In the genomic region with DNA sequence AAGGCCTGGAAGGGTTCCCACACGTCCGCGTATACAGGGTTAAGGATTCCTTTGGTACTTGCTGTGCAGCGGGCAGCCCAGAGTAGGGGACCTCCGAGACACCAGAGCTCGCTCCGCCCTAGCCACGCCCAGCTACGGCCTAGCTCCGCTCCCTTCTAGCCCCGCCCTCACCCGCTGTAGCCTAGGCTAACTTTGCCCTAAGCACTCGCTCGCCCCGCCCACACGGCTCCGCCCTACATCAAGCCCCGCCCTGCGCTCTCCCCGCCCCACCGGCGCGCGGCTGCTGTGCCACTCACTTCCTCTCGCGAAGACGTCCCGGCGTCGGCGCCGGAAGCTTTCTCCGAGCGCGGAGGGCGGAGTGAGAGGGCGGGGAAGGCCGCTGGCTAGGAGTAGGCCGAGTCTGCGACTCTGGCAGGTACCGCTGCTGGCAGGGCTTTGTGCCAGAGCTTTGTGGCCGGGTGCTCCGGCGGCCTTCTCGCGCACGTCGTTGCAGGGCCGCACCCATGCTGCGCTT, we compare ENCODE assay signal across 8 mouse cellular contexts. TPM values are rescaled to one million over a fixed set of nuclear protein-coding genes. Genes with fewer than 3 reads are reported as not detected.
DNase-seq lines count a peak whose midpoint lies in the region; ATAC-seq lines count a peak whose summit lies in the region.

A gene (plus strand): TSS at position 252 of the 514 bp plus-strand sequence.

- DNase-seq in B cell, adult 2 months: peak; percentile 100
- DNase-seq in brain, adult 2 months (ENCODE audit: low read depth, low spot score): peak; percentile 99
- peak; percentile 100 for DNase-seq in heart, embryonic 10.5 days (ENCODE audit: low spot score)
- DNase-seq in liver: peak; percentile 100
- peak; percentile 100 for DNase-seq in spleen, postnatal 4 days (ENCODE audit: low spot score in 2 of 2)

- peak within 1 kb of the TSS; percentile 85 for H3K4me3 ChIP-seq in heart, embryonic 10.5 days
- H3K4me3 ChIP-seq in kidney, embryonic 15.5 days (replicated peaks): peak within 1 kb of the TSS; percentile 80

- peak within 1 kb of the TSS; percentile 95 for H3K27ac ChIP-seq in heart, embryonic 10.5 days
- H3K27ac ChIP-seq in kidney, embryonic 15.5 days: peak within 1 kb of the TSS; percentile 94

- peak; percentile 94 for ATAC-seq in erythroblast, adult 5-6 weeks (replicated peaks; ENCODE audit: low FRiP score, poor library complexity, severe bottlenecking)
- peak; percentile 100 for ATAC-seq in kidney, embryonic 15.5 days (replicated peaks; ENCODE audit: low FRiP score)
- peak; percentile 99 for ATAC-seq in monocyte, adult 5-6 weeks (replicated peaks; ENCODE audit: insufficient number of reproducible peaks, low FRiP score, low TSS enrichment, poor library complexity, severe bottlenecking)

- H3K4me1 ChIP-seq in heart, embryonic 10.5 days: peaks cover 10% of the 10 kb centered on the region
- H3K4me1 ChIP-seq in kidney, embryonic 15.5 days: peaks cover 19% of the 10 kb centered on the region

- H3K27me3 ChIP-seq in heart, embryonic 10.5 days (ENCODE audit: insufficient read depth, poor library complexity, severe bottlenecking): no peaks in the 10 kb centered on the region
- H3K27me3 ChIP-seq in kidney, embryonic 15.5 days: no peaks in the 10 kb centered on the region

- H3K9ac ChIP-seq in kidney, embryonic 15.5 days: peak within 1 kb of the TSS; percentile 95

- no peaks in the 10 kb centered on the region for H3K9me3 ChIP-seq in heart, embryonic 10.5 days
- no peaks in the 10 kb centered on the region for H3K9me3 ChIP-seq in kidney, embryonic 15.5 days (replicated peaks)

- peaks cover 28% of the 10 kb centered on the region; the same call in 1 of the 2 replicates for H3K36me3 ChIP-seq in heart, embryonic 10.5 days
- peaks cover 28% of the 10 kb centered on the region for H3K36me3 ChIP-seq in kidney, embryonic 15.5 days

- peak within 1 kb of the TSS; percentile 74 for H3K4me2 ChIP-seq in kidney, embryonic 15.5 days

- under 1% methylated on average over 50 of the region's 50 CpGs for WGBS in heart, embryonic 10.5 days
- WGBS in kidney, embryonic 15.5 days: under 1% methylated on average over 50 of the region's 50 CpGs

RNA-seq across cellular contexts. Expression of the gene that starts here (rescaled TPM):
- 9.0 and 9.4 TPM in 2 replicates for total RNA-seq in erythroblast, adult 5-6 weeks (2015; ENCODE audit: low replicate concordance)
- total RNA-seq in erythroblast, adult 5-6 weeks (2017; ENCODE audit: low replicate concordance): 24.0 and 30.7 TPM in 2 replicates
- polyA plus RNA-seq in heart, embryonic 10.5 days (2016; fragmentation: Nextera tagmentation; extraction: Ambion mirVana): 87.4 and 97.0 TPM in 2 replicates
- 103 TPM in 2 replicates for polyA plus RNA-seq in kidney, embryonic 15.5 days (2015; fragmentation: Nextera tagmentation; extraction: Ambion mirVana)
- total RNA-seq in monocyte, adult 5-6 weeks (2017): 44.5 to 78.4 TPM (median 70.0 TPM) in 3 replicates

Comparison
In these comparisons a context has a peak if more than half of its experiments do, and no peak if none do; other contexts are left out.
1. Peak in every context shown above with its lines: DNase-seq, ATAC-seq, H3K4me3 ChIP-seq and H3K27ac ChIP-seq.